Mouse (Mus musculus) small intestine, adult 10 weeks (tissue): ENCODE measurements around the gene Gm14496. TPM values are rescaled to one million over a fixed set of nuclear protein-coding genes. Genes with fewer than 3 reads are reported as not detected.

Experiments
- polyA plus RNA-seq: library from polyadenylated mRNA; stranded (reverse); fragments of 350-450 nt; fragmentation: Illumina TruSeq; extraction: RNeasy Lipid Tissue Mini Kit (QIAGEN cat#74804); gene quantifications from one replicate; pipeline ENCODE4 v1.2.3, GENCODE M21; 2014; ENCODE audit warnings: low replicate concordance

The Gm14496 gene
- polyA plus RNA-seq, result not detected

DNA sequence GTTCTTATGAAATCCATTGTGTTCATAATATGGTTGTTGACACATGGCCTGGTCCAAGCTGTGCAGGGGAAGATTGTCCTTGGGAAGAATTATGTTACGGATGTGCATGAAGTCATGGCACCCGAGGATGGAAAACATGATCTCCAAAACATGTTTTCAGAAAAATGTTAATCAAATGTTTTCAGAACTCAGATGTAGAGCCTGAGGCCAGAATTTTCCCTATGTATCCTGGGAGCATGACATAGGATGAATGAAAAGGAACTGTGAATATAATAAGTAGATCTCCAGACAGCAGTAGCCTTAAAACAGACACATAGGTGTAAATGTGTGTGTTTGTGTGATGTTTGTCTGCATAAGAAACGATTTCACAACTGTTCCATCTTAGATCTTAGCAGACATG lies at the start of gene Gm14496:
Gene Gm14496, plus strand, starts transcription at position 301 of the 400 bp plus-strand sequence.

Other genes with a start within 250 kb of the Gm14496 start
- gene Myt1, start 227.8 kb upstream of the Gm14496 start, polyA plus RNA-seq, result 1.0 TPM
- 137 TPM for gene Pcmtd2, start 153.3 kb upstream of the Gm14496 start, polyA plus RNA-seq
- gene Polr3k, start 126.8 kb upstream of the Gm14496 start, polyA plus RNA-seq, result 46.4 TPM